Mouse (Mus musculus) cortical plate, adult 2 months (tissue): ENCODE measurements around the gene Fbxo33. TPM values are rescaled to one million over a fixed set of nuclear protein-coding genes. Genes with fewer than 3 reads are reported as not detected.
A peak's percentile ranks its signal among the peaks of the same experiment; 100 is the strongest.

Experiments
- H3K27ac ChIP-seq: fragments of 200-500 bp; 2 replicates; pipeline ENCODE4 v1.5.1; 2012; ENCODE audit warnings: low read length, control low read depth, inconsistent platforms; ENCODE audit not compliant: insufficient read depth
- H3K4me1 ChIP-seq: fragments of 200-500 bp; 2 replicates; pipeline ENCODE4 v1.6.1; 2011; ENCODE audit warnings: low read length; ENCODE audit not compliant: control insufficient read depth, insufficient read depth
- H3K4me3 ChIP-seq: fragments of 200-500 bp; 2 replicates; pipeline ENCODE4 v1.5.1; 2011; ENCODE audit warnings: mild to moderate bottlenecking, low read length, control low read depth; ENCODE audit not compliant: insufficient read depth
- CTCF ChIP-seq: fragments of 200-500 bp; IDR thresholded peaks from 2 replicates; pipeline ENCODE4 v1.5.1; 2011; ENCODE audit warnings: mild to moderate bottlenecking, control low read depth, low read length; ENCODE audit not compliant: insufficient read depth; ENCODE audit errors: extremely low read depth
- POLR2A ChIP-seq: fragments of 200-500 bp; IDR thresholded peaks from 2 replicates; pipeline ENCODE4 v1.6.1; 2011; ENCODE audit warnings: mild to moderate bottlenecking, low read length, control low read depth; ENCODE audit not compliant: insufficient read depth; ENCODE audit errors: extremely low read depth
- polyA plus RNA-seq: library from polyadenylated mRNA; depleted of rRNA; stranded (reverse); fragments of >200 nt; gene quantifications from 2 replicates; pipeline ENCODE4 v1.2.3, GENCODE M21; 2012

The Fbxo33 gene
- polyA plus RNA-seq, 1 experiment: 45.5 TPM

GRCm38 (mm10) chr12:59205571-59205970 is 14.0 kb downstream of the Fbxo33 start:
- TF ChIP-seq POLR2A: no peak
- TF ChIP-seq CTCF: no peak
- Histone ChIP-seq H3K4me1 (no peaks in the 10 kb centered on the region), H3K4me3 (no peak overlapping the region), H3K27ac (no peak overlapping the region)

- Histone ChIP-seq H3K4me3 (no peak overlapping the region), H3K4me1 (no peaks in the 10 kb centered on the region), H3K27ac (no peak overlapping the region)
- no peak for TF ChIP-seq POLR2A
- TF ChIP-seq CTCF: no peak
Observed at GRCm38 (mm10) chr12:59199361-59199760, 20.2 kb downstream of the Fbxo33 start.

- Histone ChIP-seq H3K27ac (no peak overlapping the region), H3K4me1 (no peaks in the 10 kb centered on the region), H3K4me3 (no peak overlapping the region)
- TF ChIP-seq CTCF (no peak), POLR2A (no peak)
Observed at GRCm38 (mm10) chr12:59198750-59199149, 20.8 kb downstream of the Fbxo33 start.

GRCm38 (mm10) chr12:59195941-59196340 is 23.6 kb downstream of the Fbxo33 start:
- no peak overlapping the region for H3K27ac ChIP-seq
- TF ChIP-seq POLR2A (no peak), CTCF (no peak)
- no peak overlapping the region for H3K4me3 ChIP-seq
- no peaks in the 10 kb centered on the region for H3K4me1 ChIP-seq

- Histone ChIP-seq H3K4me1 (no peaks in the 10 kb centered on the region), H3K4me3 (no peak overlapping the region), H3K27ac (no peak overlapping the region)
- no peak for TF ChIP-seq CTCF
- no peak for TF ChIP-seq POLR2A
Observed at GRCm38 (mm10) chr12:59195065-59195464, 24.5 kb downstream of the Fbxo33 start.

GRCm38 (mm10) chr12:59194341-59195003 is 25.1 kb downstream of the Fbxo33 start:
- no peak for TF ChIP-seq CTCF
- no peak for TF ChIP-seq POLR2A
- Histone ChIP-seq H3K4me3 (no peak overlapping the region), H3K27ac (no peak overlapping the region), H3K4me1 (no peaks in the 10 kb centered on the region)

- Histone ChIP-seq H3K27ac (no peak overlapping the region), H3K4me1 (no peaks in the 10 kb centered on the region), H3K4me3 (no peak overlapping the region)
- TF ChIP-seq POLR2A (no peak), CTCF (no peak)
Observed at GRCm38 (mm10) chr12:59193637-59194036, 25.9 kb downstream of the Fbxo33 start.

GRCm38 (mm10) chr12:59188086-59188682 is 31.3 kb downstream of the Fbxo33 start:
- no peak overlapping the region for H3K4me3 ChIP-seq
- no peak overlapping the region for H3K27ac ChIP-seq
- H3K4me1 ChIP-seq: no peaks in the 10 kb centered on the region
- TF ChIP-seq POLR2A (no peak), CTCF (no peak)

- H3K27ac ChIP-seq: peak overlapping the region; percentile 70; the same call in 1 of the 2 replicates
- H3K4me3 ChIP-seq: no peak overlapping the region
- no peaks in the 10 kb centered on the region for H3K4me1 ChIP-seq
- TF ChIP-seq CTCF: no peak
- peak; percentile 51; the same call in 1 of the 2 replicates for TF ChIP-seq POLR2A
Observed at GRCm38 (mm10) chr12:59177814-59178213, 41.7 kb downstream of the Fbxo33 start.

GRCm38 (mm10) chr12:59169935-59170334 is 49.6 kb downstream of the Fbxo33 start:
- no peak for TF ChIP-seq CTCF
- no peak for TF ChIP-seq POLR2A
- no peak overlapping the region for H3K4me3 ChIP-seq
- H3K4me1 ChIP-seq: no peaks in the 10 kb centered on the region
- H3K27ac ChIP-seq: no peak overlapping the region
